ENCODE assay signal across 9 mouse cellular contexts in genomic region chr3:122088054-122088681, GRCm38 (mm10). TPM values are rescaled to one million over a fixed set of nuclear protein-coding genes. Genes with fewer than 3 reads are reported as not detected.
DNase-seq lines count a peak whose midpoint lies in the region; ATAC-seq and TF ChIP-seq lines count a peak whose summit lies in the region.
"Had no signal": no experiment of that assay in that cellular context is flagged by ENCODE, and none has a peak within 500 bp of the region (broad histone marks: within the 10 kb centered on the region; RNA-seq: fewer than 3 reads in every experiment).

No protein-coding gene starts in this region.

- H3K4me1 ChIP-seq in kidney, embryonic 16.5 days (ENCODE audit: insufficient read depth, low read length) = peaks cover 6% of the 10 kb centered on the region; the same call in 1 of the 2 replicates
- H3K4me1 ChIP-seq in limb, embryonic 14.5 days (ENCODE audit: control insufficient read depth, insufficient read depth, low read length) = no peaks in the 10 kb centered on the region
- H3K4me1 ChIP-seq in stomach, embryonic 15.5 days = 0 out of 2 replicates have a peak, but pooled peaks cover 12% of the 10 kb centered on the region

- H3K9me3 ChIP-seq in kidney, embryonic 16.5 days (ENCODE audit: low read length) = no peaks in the 10 kb centered on the region
- H3K9me3 ChIP-seq in limb, embryonic 14.5 days (ENCODE audit: control insufficient read depth, low read length) = no peaks in the 10 kb centered on the region
- H3K9me3 ChIP-seq in stomach, embryonic 15.5 days = no peaks in the 10 kb centered on the region

- no peak for TF ChIP-seq POLR2A in limb, embryonic 14.5 days (IDR thresholded peaks at IDR 0.05; ENCODE audit: borderline replicate concordance, extremely low read depth, insufficient read depth, insufficient read length)

- 67% methylated on average over 11 of the region's 11 CpGs for WGBS in kidney, embryonic 16.5 days
- 60% methylated on average over 11 of the region's 11 CpGs for WGBS in limb, embryonic 14.5 days
- WGBS in stomach, embryonic 15.5 days = 43% methylated on average over 11 of the region's 11 CpGs

- H3K4me2 ChIP-seq in kidney, embryonic 16.5 days (replicated peaks; ENCODE audit: low read depth, low read length) = no peak overlapping the region
- no peak overlapping the region for H3K4me2 ChIP-seq in limb, embryonic 14.5 days (replicated peaks; ENCODE audit: low read depth, low read length, severe bottlenecking)
- H3K4me2 ChIP-seq in stomach, embryonic 15.5 days = no peak overlapping the region

- peak; percentile 67 for ATAC-seq in kidney, embryonic 16.5 days (ENCODE audit: low FRiP score, low TSS enrichment)
- ATAC-seq in limb, embryonic 14.5 days (ENCODE audit: low FRiP score, low read depth) = peak; percentile 93
- peak; percentile 79; the same call in 1 of the 2 replicates for ATAC-seq in stomach, embryonic 15.5 days (ENCODE audit: insufficient read depth, low FRiP score, low read depth)

- no peaks in the 10 kb centered on the region for H3K27me3 ChIP-seq in kidney, embryonic 16.5 days (ENCODE audit: insufficient read depth, low read length)
- H3K27me3 ChIP-seq in limb, embryonic 14.5 days (ENCODE audit: control insufficient read depth, insufficient read depth, low read length) = no peaks in the 10 kb centered on the region
- H3K27me3 ChIP-seq in stomach, embryonic 15.5 days (replicated peaks) = no peaks in the 10 kb centered on the region

- intact Hi-C loops in gastrocnemius, postnatal 14 days (cut with DNase I; ENCODE audit: low total_unique reads) = no loop called here

- TF ChIP-seq CTCF in layer of hippocampus, adult 2 months (conservative IDR thresholded peaks at IDR 0.05) = no peak

- no peaks in the 10 kb centered on the region for H3K36me3 ChIP-seq in kidney, embryonic 16.5 days (ENCODE audit: insufficient read depth, low read length)
- H3K36me3 ChIP-seq in limb, embryonic 14.5 days (ENCODE audit: control insufficient read depth, insufficient read depth, low read length) = no peaks in the 10 kb centered on the region
- no peaks in the 10 kb centered on the region for H3K36me3 ChIP-seq in stomach, embryonic 15.5 days

- DNase-seq in kidney, postnatal 10 days = no peak
- peak; percentile 52 for DNase-seq in gastrocnemius, postnatal 14 days
- peak; percentile 87 for DNase-seq in limb, embryonic 14.5 days (ENCODE audit: low spot score)
- DNase-seq in layer of hippocampus, adult 2 months (ENCODE audit: low spot score in 2 of 2) = no peak
- no peak for DNase-seq in thymus, postnatal 25 days
- no peak for DNase-seq in retina, embryonic 14.5 days (ENCODE audit: low spot score)

- no peak overlapping the region for H3K27ac ChIP-seq in kidney, embryonic 16.5 days (ENCODE audit: low read length)
- peak overlapping the region; percentile 43; the same call in 1 of the 2 replicates for H3K27ac ChIP-seq in limb, embryonic 14.5 days (replicated peaks; ENCODE audit: low read depth, low read length)
- peak overlapping the region; percentile 75 for H3K27ac ChIP-seq in stomach, embryonic 15.5 days
- no peak overlapping the region for H3K27ac ChIP-seq in layer of hippocampus, adult 2 months

- no peak overlapping the region for H3K4me3 ChIP-seq in kidney, embryonic 16.5 days (ENCODE audit: low read length)
- H3K4me3 ChIP-seq in limb, embryonic 14.5 days (replicated peaks; ENCODE audit: low read length) = no peak overlapping the region
- H3K4me3 ChIP-seq in stomach, embryonic 15.5 days (replicated peaks) = no peak overlapping the region
- no peak overlapping the region for H3K4me3 ChIP-seq in layer of hippocampus, adult 2 months
- H3K4me3 ChIP-seq: erythroblast, embryonic 14.5 days had no signal

- no peak overlapping the region for H3K9ac ChIP-seq in kidney, embryonic 16.5 days (replicated peaks; ENCODE audit: low read length)
- no peak overlapping the region for H3K9ac ChIP-seq in limb, embryonic 14.5 days (ENCODE audit: low read depth, low read length, severe bottlenecking)
- no peak overlapping the region for H3K9ac ChIP-seq in stomach, embryonic 15.5 days

RNA-seq across cellular contexts. Expression of gene Abca4, which starts 43.9 kb away (rescaled TPM):
- polyA plus RNA-seq in kidney, embryonic 16.5 days (2015; fragmentation: Nextera tagmentation; extraction: Ambion mirVana) = 0.73 and 1.4 TPM in 2 replicates
- 1 to 10 TPM; 1.0 to 1.1 TPM for total RNA-seq in gastrocnemius, postnatal 14 days (2021)
- polyA plus RNA-seq in limb, embryonic 14.5 days (2012; rRNA removed) = 2.2 and 2.6 TPM in 2 replicates
- polyA plus RNA-seq in limb, embryonic 14.5 days (2014; fragmentation: Nextera tagmentation; extraction: Ambion mirVana) = 1.0 and 1.5 TPM in 2 replicates
- 0.43 and 0.80 TPM in 2 replicates for polyA plus RNA-seq in stomach, embryonic 15.5 days (2015; fragmentation: Nextera tagmentation; extraction: Ambion mirVana)
- total RNA-seq in layer of hippocampus, adult 2 months (2021) = 1 to 10 TPM in 1 of 2 experiments, under 1 TPM in 1; 0.96 to 1.7 TPM

Comparison
In these comparisons a context has a peak if more than half of its experiments do, and no peak if none do; other contexts are left out.
1. H3K27ac ChIP-seq: peak in limb, embryonic 14.5 days (single experiment) and stomach, embryonic 15.5 days (single experiment); none in kidney, embryonic 16.5 days (single experiment) and layer of hippocampus, adult 2 months (single experiment).
2. DNase-seq: peak in gastrocnemius, postnatal 14 days (single experiment) and limb, embryonic 14.5 days (single experiment); none in kidney, postnatal 10 days (single experiment), layer of hippocampus, adult 2 months (0 of 2), thymus, postnatal 25 days (single experiment) and retina, embryonic 14.5 days (single experiment).
3. Peak in every context shown above with its lines, with median percentiles within 50 percentile points of each other: ATAC-seq.